Mouse (Mus musculus) CH12.LX (cell line): Measurements from ENCODE around the gene Ube2h. TPM values are rescaled to one million over a fixed set of nuclear protein-coding genes. Genes with fewer than 3 reads are reported as not detected.

Source experiments
- DNase-seq: peaks from one replicate; pipeline ENCODE4 v3.0.0-alpha.2; 2013; ENCODE audit errors: extremely low read depth
- H3K27ac ChIP-seq: 2 replicates; pipeline ENCODE4 v1.5.1; 2012; ENCODE audit warnings: low read depth, mild to moderate bottlenecking, control low read depth, moderate library complexity; ENCODE audit not compliant: insufficient read depth
- H3K27me3 ChIP-seq: replicated peaks from 2 replicates; pipeline ENCODE3; 2012; ENCODE audit warnings: inconsistent platforms
- H3K36me3 ChIP-seq, 2 experiments: replicated peaks in 1 of 2; 2 replicates each; pipeline versions ENCODE3 to v1.6.1; 2012; ENCODE audit warnings: inconsistent platforms in 1 of 2, low read length in 1 of 2, mild to moderate bottlenecking in 1 of 2, mixed read lengths in 1 of 2, moderate library complexity in 1 of 2; ENCODE audit not compliant: control insufficient read depth in 1 of 2, insufficient read depth in 1 of 2
- H3K4me1 ChIP-seq, 2 experiments: 2 replicates each; pipeline ENCODE4 v1.6.1; 2012; ENCODE audit warnings: inconsistent platforms in 1 of 2, moderate library complexity in 1 of 2; ENCODE audit not compliant: insufficient read depth in 2 of 2, control insufficient read depth in 1 of 2
- H3K4me2 ChIP-seq: 2 replicates; pipeline ENCODE4 v1.6.1; 2012; ENCODE audit warnings: low read depth, mild to moderate bottlenecking, control low read depth; ENCODE audit not compliant: poor library complexity, insufficient read depth, severe bottlenecking
- H3K4me3 ChIP-seq, 3 experiments: fragments of 150-350 bp in 1 of 3; sonication (generic) in 1 of 3; replicated peaks in 1 of 3; 2 replicates each; pipeline versions ENCODE3 to v1.5.1; 2011 to 2012; ENCODE audit warnings: low read depth in 2 of 3, low read length in 2 of 3, mild to moderate bottlenecking in 2 of 3, moderate library complexity in 2 of 3, control low read depth in 1 of 3, improper control_type of control experiment in 1 of 3, inconsistent platforms in 1 of 3, mixed read lengths in 1 of 3; ENCODE audit not compliant: poor library complexity in 1 of 3
- H3K79me2 ChIP-seq: replicated peaks from 2 replicates; pipeline ENCODE4 v1.6.1; 2012; ENCODE audit warnings: mild to moderate bottlenecking, moderate library complexity; ENCODE audit not compliant: control insufficient read depth, poor library complexity, insufficient read depth, severe bottlenecking; ENCODE audit errors: extremely low read depth
- H3K9ac ChIP-seq: 2 replicates; pipeline ENCODE4 v1.6.1; 2012; ENCODE audit warnings: low read depth, mild to moderate bottlenecking, control low read depth, moderate library complexity; ENCODE audit not compliant: insufficient read depth
- H3K9me3 ChIP-seq: replicated peaks from 2 replicates; pipeline ENCODE3; 2012; ENCODE audit warnings: low read length, inconsistent platforms, mixed read lengths
- BHLHE40 ChIP-seq: IDR thresholded peaks from 2 replicates; pipeline ENCODE4 v1.6.1; 2011; ENCODE audit warnings: mild to moderate bottlenecking, low read depth, low read length, improper control_type of control experiment
- CHD1 ChIP-seq: IDR thresholded peaks from 2 replicates; pipeline ENCODE4 v1.6.1; 2012; ENCODE audit warnings: low read depth, low read length, improper control_type of control experiment, inconsistent platforms
- CTCF ChIP-seq, 2 experiments: IDR thresholded peaks in 1 of 2; conservative IDR thresholded peaks in 1 of 2; 2 replicates each; pipeline ENCODE4 v1.5.1; 2011 to 2012; ENCODE audit warnings: low read depth in 2 of 2, low read length in 2 of 2, improper control_type of control experiment in 1 of 2, inconsistent platforms in 1 of 2, mild to moderate bottlenecking in 1 of 2, moderate library complexity in 1 of 2
- EP300 ChIP-seq: IDR thresholded peaks from 2 replicates; pipeline ENCODE4 v1.6.1; 2011; ENCODE audit warnings: low read length, improper control_type of control experiment
- GABPA ChIP-seq: IDR thresholded peaks from 2 replicates; pipeline ENCODE4 v1.6.1; 2012; ENCODE audit warnings: low read depth, low read length, improper control_type of control experiment, inconsistent platforms; ENCODE audit not compliant: insufficient replicate concordance
- IRF4 ChIP-seq: IDR thresholded peaks from 2 replicates; pipeline ENCODE4 v1.6.1; 2014; ENCODE audit warnings: low read depth, mild to moderate bottlenecking, inconsistent platforms, low read length, improper control_type of control experiment
- JUN ChIP-seq: IDR thresholded peaks from 2 replicates; pipeline ENCODE4 v1.6.1; 2011; ENCODE audit warnings: low read depth, mild to moderate bottlenecking, low read length, improper control_type of control experiment, moderate library complexity; ENCODE audit not compliant: insufficient read depth
- KAT2A ChIP-seq: IDR thresholded peaks from 2 replicates; pipeline ENCODE4 v1.6.1; 2012; ENCODE audit warnings: low read length, improper control_type of control experiment, inconsistent platforms; ENCODE audit not compliant: insufficient replicate concordance
- MYC ChIP-seq: IDR thresholded peaks from 2 replicates; pipeline ENCODE4 v1.6.1; 2011; ENCODE audit warnings: low read depth, mild to moderate bottlenecking, improper control_type of control experiment, low read length
- NRF1 ChIP-seq: IDR thresholded peaks from 2 replicates; pipeline ENCODE4 v1.6.1; 2014; ENCODE audit warnings: low read depth, mild to moderate bottlenecking, inconsistent platforms, low read length, improper control_type of control experiment, moderate library complexity
- POLR2A ChIP-seq: IDR thresholded peaks from 2 replicates; pipeline ENCODE4 v1.6.1; 2011; ENCODE audit warnings: low read depth, mild to moderate bottlenecking, improper control_type of control experiment, low read length
- RAD21 ChIP-seq: IDR thresholded peaks from 2 replicates; pipeline ENCODE4 v1.6.1; 2011; ENCODE audit warnings: low read depth, mild to moderate bottlenecking, low read length, improper control_type of control experiment, moderate library complexity
- RCOR1 ChIP-seq: conservative IDR thresholded peaks from 2 replicates; pipeline ENCODE4 v1.6.1; 2012; ENCODE audit warnings: low read depth, mild to moderate bottlenecking, inconsistent platforms, low read length, improper control_type of control experiment
- SMC3 ChIP-seq: IDR thresholded peaks from 2 replicates; pipeline ENCODE4 v1.6.1; 2011; ENCODE audit warnings: low read depth, low read length, improper control_type of control experiment
- TBP ChIP-seq: conservative IDR thresholded peaks from 2 replicates; pipeline ENCODE4 v1.6.1; 2011; ENCODE audit warnings: low read depth, low read length, improper control_type of control experiment
- TCF12 ChIP-seq: IDR thresholded peaks from 2 replicates; pipeline ENCODE4 v1.6.1; 2014; ENCODE audit warnings: low read depth, mild to moderate bottlenecking, inconsistent platforms, low read length, improper control_type of control experiment
- ZC3H11A ChIP-seq: IDR thresholded peaks from 2 replicates; pipeline ENCODE4 v1.6.1; 2012; ENCODE audit warnings: low read depth, mild to moderate bottlenecking, inconsistent platforms, low read length, improper control_type of control experiment
- ZMIZ1 ChIP-seq: IDR thresholded peaks from 2 replicates; pipeline ENCODE4 v1.6.1; 2012; ENCODE audit warnings: low read depth, mild to moderate bottlenecking, inconsistent platforms, low read length, improper control_type of control experiment
- ZNF384 ChIP-seq: IDR thresholded peaks from 2 replicates; pipeline ENCODE4 v1.6.1; 2012; ENCODE audit warnings: low read depth, low read length, improper control_type of control experiment, inconsistent platforms
- dilution Hi-C: fragments of 300-500 bp; cut with MboI; formaldehyde crosslinking; loops from 2 replicates; pipeline ENCODE4 v1.14.3; 2020; ENCODE audit warnings: low sequenced_read_pairs; ENCODE audit not compliant: extremely low pct_unique_long_range_greater_than_20kb, extremely low pct_ligation_motif_present
- in situ Hi-C: fragments of 300-500 bp; cut with MboI; formaldehyde crosslinking; loops from 3 replicates; pipeline ENCODE4 v1.14.3; 2019; ENCODE audit warnings: low sequenced_read_pairs, low pct_ligation_motif_present, low pct_unique_long_range_greater_than_20kb, mixed read lengths
- polyA plus RNA-seq: library from polyadenylated mRNA; unstranded; fragments of >175 nt; gene quantifications from 2 replicates; pipeline ENCODE4 v1.2.1, GENCODE M21; 2012; ENCODE audit warnings: low read depth; ENCODE audit not compliant: insufficient read length
- total RNA-seq, 2 experiments: library from RNA; depleted of rRNA; stranded (reverse); fragments of 300-350 nt in 1 of 2; fragments of >200 nt in 1 of 2; gene quantifications; 2 replicates each; pipeline ENCODE4 v1.2.3; 2012 to 2014

Gene Ube2h
- total and polyA plus RNA-seq, 3 experiments: 6.1 to 13.4 (median 13.4) TPM

- TF ChIP-seq GABPA (no peak), ZNF384 (no peak), TBP (no peak), BHLHE40 (no peak), SMC3 (no peak), RCOR1 (no peak), MYC (no peak), IRF4 (no peak), KAT2A (no peak)
- dilution Hi-C loops: no loop called here
- H3K79me2 ChIP-seq: no peaks in the 10 kb centered on the region
- peaks cover 6 to 10% of the 10 kb centered on the region in 2 experiments for H3K36me3 ChIP-seq
- DNase-seq: no peak
- H3K4me2 ChIP-seq: no peak overlapping the region
- H3K4me1 ChIP-seq: peaks cover 4 to 20% of the 10 kb centered on the region in 2 experiments
- in situ Hi-C loops: loop anchor here (5.0 to 10.0 kb wide), 3 partner anchors 112 to 384 kb away; no protein-coding TSS in a partner anchor
- no peak overlapping the region for H3K9ac ChIP-seq
- no peak overlapping the region for H3K4me3 ChIP-seq
- H3K9me3 ChIP-seq: no peaks in the 10 kb centered on the region
- H3K27me3 ChIP-seq: no peaks in the 10 kb centered on the region
- no peak overlapping the region for H3K27ac ChIP-seq
Observed at GRCm38 (mm10) chr6:30208844-30209243, 95.5 kb downstream of the Ube2h start.

DNA sequence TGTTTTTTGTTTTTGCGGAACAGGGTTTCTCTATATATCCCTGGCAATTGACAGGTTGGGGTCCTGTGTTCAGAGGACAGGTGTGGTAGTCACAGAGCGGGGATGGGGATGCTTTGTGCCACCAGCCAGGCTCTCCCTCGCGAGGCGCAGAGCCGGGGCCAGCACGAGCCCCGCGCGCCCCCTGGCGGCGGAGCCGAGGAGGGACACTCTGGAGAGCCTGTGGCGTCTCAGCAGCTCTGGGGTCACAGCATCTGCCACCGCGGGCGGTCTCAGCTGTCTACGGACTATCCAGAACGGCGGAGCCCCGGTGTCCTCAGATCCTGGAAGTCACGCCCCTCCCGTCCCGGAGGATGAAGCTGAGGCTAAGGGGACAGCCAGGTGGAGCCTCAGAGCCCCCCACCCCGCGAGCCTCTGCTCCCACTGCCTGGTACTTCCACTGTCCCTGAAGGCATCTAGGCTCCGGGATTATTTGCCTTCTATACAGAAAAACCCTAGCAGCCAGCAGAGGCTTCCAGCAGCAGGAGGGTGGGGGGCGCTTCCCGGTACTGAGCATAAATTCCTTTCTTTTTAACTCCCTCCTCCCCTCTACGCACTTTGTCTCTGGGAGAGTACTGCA is 98.6 kb downstream of the Ube2h start:
- Histone ChIP-seq H3K9me3 (peaks cover 7% of the 10 kb centered on the region), H3K27me3 (no peaks in the 10 kb centered on the region), H3K27ac (no peak overlapping the region), H3K4me3 (no peak overlapping the region), H3K9ac (no peak overlapping the region), H3K36me3 (no peaks in the 10 kb centered on the region), H3K4me2 (peak overlapping the region; percentile 19; the same call in 1 of the 2 replicates), H3K4me1 (peaks cover 4 to 16% of the 10 kb centered on the region in 2 experiments), H3K79me2 (no peaks in the 10 kb centered on the region)
- dilution Hi-C loops (no loop called here), in situ Hi-C loops (loop anchor here (5.0 to 10.0 kb wide), 3 partner anchors 108 to 381 kb away; no protein-coding TSS in a partner anchor)
- peak; percentile 69 for DNase-seq
- peak; percentile 96 for TF ChIP-seq RAD21
- no peak for TF ChIP-seq KAT2A
- TF ChIP-seq POLR2A: no peak
- TF ChIP-seq TCF12: 0 out of 2 replicates have a peak, but pooled peaks have one; percentile 39
- TF ChIP-seq JUN: no peak
- TF ChIP-seq IRF4: 0 out of 2 replicates have a peak, but pooled peaks have one; percentile 35
- peak; percentile 99 for TF ChIP-seq SMC3
- TF ChIP-seq CHD1: no peak
- peak; percentile 96 for TF ChIP-seq ZC3H11A
- TF ChIP-seq CTCF (conservative IDR thresholded peaks at IDR 0.05 in 1 of 2, IDR thresholded peaks at IDR 0.05 in 1 of 2; ENCODE audit: low read depth in 2 of 2, low read length in 2 of 2): peak; percentile 34 to 95; a peak in 3 of 4 replicates
- TF ChIP-seq ZMIZ1: no peak
- TF ChIP-seq NRF1: peak; percentile 19; the same call in 1 of the 2 replicates
- TF ChIP-seq EP300: no peak
